Mouse (Mus musculus): Measurements from ENCODE around the gene Fgf10. TPM values are rescaled to one million over a fixed set of nuclear protein-coding genes. Genes with fewer than 3 reads are reported as not detected.

The Fgf10 gene
- total and polyA plus RNA-seq, 3 experiments = not detected

DNA sequence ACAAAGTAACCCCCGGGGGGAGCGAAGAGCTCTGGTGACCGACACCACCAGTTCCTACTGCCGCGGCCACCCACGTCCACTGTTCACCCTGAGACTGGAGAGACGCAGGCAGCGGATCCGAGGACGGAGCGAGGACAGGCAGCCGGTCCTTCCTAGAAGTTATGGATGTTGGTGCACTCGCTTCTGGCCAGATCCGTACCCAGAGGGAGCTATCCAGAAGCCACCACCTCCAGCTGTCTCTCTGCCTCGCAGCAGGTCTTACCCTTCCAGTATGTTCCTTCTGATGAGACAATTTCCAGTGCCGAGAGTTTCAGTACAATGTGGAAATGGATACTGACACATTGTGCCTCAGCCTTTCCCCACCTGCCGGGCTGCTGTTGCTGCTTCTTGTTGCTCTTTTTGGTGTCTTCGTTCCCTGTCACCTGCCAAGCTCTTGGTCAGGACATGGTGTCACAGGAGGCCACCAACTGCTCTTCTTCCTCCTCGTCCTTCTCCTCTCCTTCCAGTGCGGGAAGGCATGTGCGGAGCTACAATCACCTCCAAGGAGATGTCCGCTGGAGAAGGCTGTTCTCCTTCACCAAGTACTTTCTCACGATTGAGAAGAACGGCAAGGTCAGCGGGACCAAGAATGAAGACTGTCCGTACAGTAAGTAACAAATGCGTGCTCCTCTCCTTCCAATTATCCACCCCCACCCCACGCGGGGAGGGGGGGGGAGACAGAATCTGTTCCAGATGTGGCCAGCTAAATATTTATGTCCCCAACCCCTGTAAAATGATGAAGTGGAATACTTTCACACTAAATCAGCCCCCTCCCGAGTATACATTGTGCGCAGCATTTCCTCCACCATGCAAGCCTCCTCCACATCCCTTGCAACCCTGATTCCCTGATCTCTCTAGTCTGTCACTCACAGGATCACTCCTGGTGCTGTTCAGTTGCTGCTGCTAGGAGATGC is 45.8 kb downstream of the Fgf10 start:
- dilution Hi-C loops (cut with MboI; ENCODE audit: extremely low pct_ligation_motif_present, extremely low pct_unique_long_range_greater_than_20kb, low sequenced_read_pairs) (no loop called here), in situ Hi-C loops (cut with MboI; ENCODE audit: low pct_ligation_motif_present, low pct_unique_long_range_greater_than_20kb, low sequenced_read_pairs) (no loop called here)
- H3K4me1 ChIP-seq (ENCODE audit: control insufficient read depth in 1 of 2, insufficient read depth in 2 of 2) = no peaks in the 10 kb centered on the region
- H3K27me3 ChIP-seq (replicated peaks) = no peaks in the 10 kb centered on the region
- H3K4me3 ChIP-seq (replicated peaks in 1 of 3; ENCODE audit: low read depth in 2 of 3, low read length in 2 of 3, poor library complexity in 1 of 3) = no peak overlapping the region
- H3K79me2 ChIP-seq (replicated peaks; ENCODE audit: control insufficient read depth, extremely low read depth, insufficient read depth, poor library complexity, severe bottlenecking) = no peaks in the 10 kb centered on the region
- TF ChIP-seq TCF12 (IDR thresholded peaks at IDR 0.05; ENCODE audit: low read depth, low read length) = no peak
- no peak for TF ChIP-seq RAD21 (IDR thresholded peaks at IDR 0.05; ENCODE audit: low read depth, low read length)
- no peak for TF ChIP-seq MAFK (IDR thresholded peaks at IDR 0.05; ENCODE audit: insufficient replicate concordance, low read length)
- TF ChIP-seq ZNF384 (IDR thresholded peaks at IDR 0.05; ENCODE audit: low read depth, low read length) = no peak
- no peak for TF ChIP-seq MYC (IDR thresholded peaks at IDR 0.05; ENCODE audit: low read depth, low read length)
- TF ChIP-seq GABPA (IDR thresholded peaks at IDR 0.05; ENCODE audit: insufficient replicate concordance, low read depth, low read length) = no peak
- no peak for TF ChIP-seq MAX (IDR thresholded peaks at IDR 0.05; ENCODE audit: low read length)
- no peak for DNase-seq (ENCODE audit: extremely low read depth)
- H3K4me2 ChIP-seq (ENCODE audit: insufficient read depth, low read depth, poor library complexity, severe bottlenecking) = no peak overlapping the region
- no peaks in the 10 kb centered on the region for H3K9me3 ChIP-seq (replicated peaks; ENCODE audit: low read length)
- H3K9ac ChIP-seq (ENCODE audit: insufficient read depth, low read depth) = no peak overlapping the region
- H3K36me3 ChIP-seq (replicated peaks in 1 of 2; ENCODE audit: control insufficient read depth in 1 of 2, insufficient read depth in 1 of 2, low read length in 1 of 2) = no peaks in the 10 kb centered on the region
- no peak overlapping the region for H3K27ac ChIP-seq (ENCODE audit: insufficient read depth, low read depth)

DNA sequence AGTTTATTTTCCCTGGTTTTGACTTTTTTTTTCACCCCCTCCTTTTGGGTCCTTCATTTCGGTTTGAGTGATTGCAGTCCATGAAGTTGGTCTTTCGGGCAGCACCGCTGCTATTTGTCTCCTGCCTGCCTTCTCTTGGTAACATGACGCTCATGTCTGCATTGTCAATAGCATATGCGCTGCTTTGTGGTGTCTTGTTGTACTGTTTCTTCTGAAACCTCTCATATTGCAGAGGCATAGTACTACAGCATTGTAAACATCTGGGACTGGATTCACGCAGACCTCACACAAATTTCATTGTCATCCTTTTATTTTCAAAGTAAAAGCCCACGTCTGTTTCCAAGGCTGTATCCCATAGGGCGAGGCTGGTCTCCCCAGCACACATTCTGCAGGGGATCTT is 46.7 kb downstream of the Fgf10 start:
- in situ Hi-C loops (cut with MboI; ENCODE audit: low pct_ligation_motif_present, low pct_unique_long_range_greater_than_20kb, low sequenced_read_pairs) (no loop called here), dilution Hi-C loops (cut with MboI; ENCODE audit: extremely low pct_ligation_motif_present, extremely low pct_unique_long_range_greater_than_20kb, low sequenced_read_pairs) (no loop called here)
- Histone ChIP-seq H3K27ac (ENCODE audit: insufficient read depth, low read depth) (no peak overlapping the region), H3K36me3 (replicated peaks in 1 of 2; ENCODE audit: control insufficient read depth in 1 of 2, insufficient read depth in 1 of 2, low read length in 1 of 2) (no peaks in the 10 kb centered on the region), H3K9ac (ENCODE audit: insufficient read depth, low read depth) (no peak overlapping the region), H3K79me2 (replicated peaks; ENCODE audit: control insufficient read depth, extremely low read depth, insufficient read depth, poor library complexity, severe bottlenecking) (no peaks in the 10 kb centered on the region), H3K4me3 (replicated peaks in 1 of 3; ENCODE audit: low read depth in 2 of 3, low read length in 2 of 3, poor library complexity in 1 of 3) (no peak overlapping the region), H3K4me1 (ENCODE audit: control insufficient read depth in 1 of 2, insufficient read depth in 2 of 2) (no peaks in the 10 kb centered on the region), H3K9me3 (replicated peaks; ENCODE audit: low read length) (no peaks in the 10 kb centered on the region), H3K4me2 (ENCODE audit: insufficient read depth, low read depth, poor library complexity, severe bottlenecking) (no peak overlapping the region; the same call in 1 of the 2 replicates), H3K27me3 (replicated peaks) (no peaks in the 10 kb centered on the region)
- no peak for DNase-seq (ENCODE audit: extremely low read depth)
- no peak for TF ChIP-seq SIN3A (IDR thresholded peaks at IDR 0.05; ENCODE audit: low read length)
- no peak for TF ChIP-seq IRF4 (IDR thresholded peaks at IDR 0.05; ENCODE audit: low read depth, low read length)
- TF ChIP-seq POLR2AphosphoS2 (IDR thresholded peaks at IDR 0.05; ENCODE audit: low read depth, low read length) = no peak
- TF ChIP-seq MXI1 (IDR thresholded peaks at IDR 0.05; ENCODE audit: low read depth, low read length) = no peak
- no peak for TF ChIP-seq CHD2 (IDR thresholded peaks at IDR 0.05; ENCODE audit: low read length)
- no peak for TF ChIP-seq RCOR1 (conservative IDR thresholded peaks at IDR 0.05; ENCODE audit: low read depth, low read length)
- no peak for TF ChIP-seq HCFC1 (IDR thresholded peaks at IDR 0.05; ENCODE audit: low read depth, low read length)

Data from CH12.LX (cell line).